Mouse (Mus musculus) thymus, adult 2 months (tissue): ENCODE data around the gene Tmem267. TPM values are rescaled to one million over a fixed set of nuclear protein-coding genes. Genes with fewer than 3 reads are reported as not detected.

Source experiments
- DNase-seq: peaks from one replicate; pipeline ENCODE4 v3.0.0; 2021
- H3K27ac ChIP-seq: fragments of 200-500 bp; 2 replicates; pipeline ENCODE4 v1.5.1; 2012; ENCODE audit warnings: low read length, control low read depth; ENCODE audit not compliant: control insufficient read depth, insufficient read depth
- H3K27me3 ChIP-seq: fragments of 200-500 bp; 2 replicates; pipeline ENCODE4 v1.6.1; 2012; ENCODE audit warnings: mild to moderate bottlenecking, low read length, moderate library complexity, mixed read lengths; ENCODE audit not compliant: control insufficient read depth, insufficient read depth
- H3K36me3 ChIP-seq: fragments of 200-500 bp; 2 replicates; pipeline ENCODE4 v1.6.1; 2012; ENCODE audit warnings: mild to moderate bottlenecking, low read length, moderate library complexity; ENCODE audit not compliant: control insufficient read depth, insufficient read depth
- H3K4me1 ChIP-seq: fragments of 200-500 bp; replicated peaks from 2 replicates; pipeline ENCODE4 v1.6.1; 2012; ENCODE audit warnings: low read length; ENCODE audit not compliant: control insufficient read depth, insufficient read depth
- H3K4me3 ChIP-seq: fragments of 200-500 bp; 2 replicates; pipeline ENCODE4 v1.5.1; 2012; ENCODE audit warnings: mild to moderate bottlenecking, low read length, control low read depth, moderate library complexity; ENCODE audit not compliant: control insufficient read depth, insufficient read depth
- CTCF ChIP-seq: fragments of 200-500 bp; IDR thresholded peaks from 2 replicates; pipeline ENCODE4 v1.5.1; 2012; ENCODE audit warnings: mild to moderate bottlenecking, control low read depth, low read length, moderate library complexity, borderline replicate concordance; ENCODE audit not compliant: control insufficient read depth, poor library complexity, insufficient read depth; ENCODE audit errors: extremely low read depth
- POLR2A ChIP-seq: fragments of 200-500 bp; IDR thresholded peaks from 2 replicates; pipeline ENCODE4 v1.6.1; 2012; ENCODE audit warnings: mild to moderate bottlenecking, low read length, control low read depth, moderate library complexity; ENCODE audit not compliant: control insufficient read depth, poor library complexity, insufficient read depth; ENCODE audit errors: extremely low read depth
- WGBS: fragments of 180-500 bp; shearing (Covaris S2); methylation state at CpG from one replicate; pipeline ENCODE4 v1.1.7; 2018; 5-methylcytosine and 5-hydroxymethylcytosine counted together
- polyA plus RNA-seq: library from polyadenylated mRNA; depleted of rRNA; stranded (reverse); fragments of >200 nt; gene quantifications from 2 replicates; pipeline ENCODE4 v1.2.3, GENCODE M21; 2012

The Tmem267 gene
- polyA plus RNA-seq, 1 experiment = 10.4 TPM

DNA sequence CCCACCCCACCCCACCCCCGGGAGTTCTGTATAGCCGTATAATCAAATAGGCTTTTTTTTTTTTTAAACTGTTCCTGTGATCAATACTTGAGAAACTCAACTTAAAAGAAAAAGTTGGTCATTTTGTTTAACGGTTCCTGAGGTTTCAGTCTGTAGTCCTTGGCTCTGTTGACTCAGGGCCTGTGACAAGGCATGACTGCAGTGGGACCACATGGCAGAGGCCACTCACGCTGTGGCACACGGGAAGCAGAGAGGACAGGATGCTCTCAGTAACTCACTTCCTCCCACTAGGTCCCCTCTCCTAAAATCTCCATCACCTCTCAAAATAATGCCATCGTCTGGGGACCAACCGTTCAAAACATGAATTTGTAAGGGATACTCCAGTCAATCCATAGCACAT is 153.3 kb downstream of the Tmem267 start:
- Histone ChIP-seq H3K27ac (no peak overlapping the region), H3K4me1 (no peaks in the 10 kb centered on the region)

DNA sequence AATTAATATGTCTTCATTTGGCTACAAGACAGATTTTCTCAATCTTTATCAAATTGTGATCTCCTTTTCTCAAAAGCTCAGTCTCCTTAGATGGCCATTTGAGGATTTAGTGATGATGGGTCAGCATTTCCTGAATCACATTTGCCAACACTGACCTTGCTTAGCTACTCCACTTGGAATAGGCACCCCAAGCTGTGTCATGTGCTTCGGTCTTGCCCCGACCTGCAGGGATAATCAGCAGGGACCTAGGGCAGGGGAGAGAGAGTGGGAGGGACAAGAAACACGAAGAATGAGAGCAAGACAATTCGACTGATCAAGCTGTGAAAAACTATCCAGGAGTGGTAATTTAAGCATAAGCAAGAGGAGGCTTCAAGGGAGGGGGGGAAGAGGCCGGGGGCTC is 156.9 kb downstream of the Tmem267 start:
- DNase-seq = no peak
- WGBS = 77% methylated on average over 5 of the region's 5 CpGs
- Histone ChIP-seq H3K4me1 (0 out of 2 replicates have a peak, but pooled peaks cover 5% of the 10 kb centered on the region), H3K36me3 (no peaks in the 10 kb centered on the region), H3K27me3 (no peaks in the 10 kb centered on the region), H3K4me3 (no peak overlapping the region), H3K27ac (no peak overlapping the region)
- TF ChIP-seq POLR2A (no peak), CTCF (no peak)

More for the DNA sequence above, 153.3 kb downstream of the Tmem267 start:
- TF ChIP-seq CTCF = no peak
- no peak for TF ChIP-seq POLR2A
- no peaks in the 10 kb centered on the region for H3K27me3 ChIP-seq
- DNase-seq = no peak
- 77% methylated on average over 7 of the region's 7 CpGs for WGBS
- no peaks in the 10 kb centered on the region for H3K36me3 ChIP-seq
- no peak overlapping the region for H3K4me3 ChIP-seq

- no peak overlapping the region for H3K27ac ChIP-seq
- H3K4me1 ChIP-seq = 0 out of 2 replicates have a peak, but pooled peaks cover 5% of the 10 kb centered on the region
- no peaks in the 10 kb centered on the region for H3K36me3 ChIP-seq
- H3K4me3 ChIP-seq = no peak overlapping the region
- H3K27me3 ChIP-seq = no peaks in the 10 kb centered on the region
- 98% methylated on average over 1 of the region's 1 CpGs for WGBS
- TF ChIP-seq CTCF = no peak
- no peak for TF ChIP-seq POLR2A
- DNase-seq = no peak
These were observed 158.7 kb downstream of the Tmem267 start for GRCm38 (mm10) chr13:119646511-119646910.

DNA sequence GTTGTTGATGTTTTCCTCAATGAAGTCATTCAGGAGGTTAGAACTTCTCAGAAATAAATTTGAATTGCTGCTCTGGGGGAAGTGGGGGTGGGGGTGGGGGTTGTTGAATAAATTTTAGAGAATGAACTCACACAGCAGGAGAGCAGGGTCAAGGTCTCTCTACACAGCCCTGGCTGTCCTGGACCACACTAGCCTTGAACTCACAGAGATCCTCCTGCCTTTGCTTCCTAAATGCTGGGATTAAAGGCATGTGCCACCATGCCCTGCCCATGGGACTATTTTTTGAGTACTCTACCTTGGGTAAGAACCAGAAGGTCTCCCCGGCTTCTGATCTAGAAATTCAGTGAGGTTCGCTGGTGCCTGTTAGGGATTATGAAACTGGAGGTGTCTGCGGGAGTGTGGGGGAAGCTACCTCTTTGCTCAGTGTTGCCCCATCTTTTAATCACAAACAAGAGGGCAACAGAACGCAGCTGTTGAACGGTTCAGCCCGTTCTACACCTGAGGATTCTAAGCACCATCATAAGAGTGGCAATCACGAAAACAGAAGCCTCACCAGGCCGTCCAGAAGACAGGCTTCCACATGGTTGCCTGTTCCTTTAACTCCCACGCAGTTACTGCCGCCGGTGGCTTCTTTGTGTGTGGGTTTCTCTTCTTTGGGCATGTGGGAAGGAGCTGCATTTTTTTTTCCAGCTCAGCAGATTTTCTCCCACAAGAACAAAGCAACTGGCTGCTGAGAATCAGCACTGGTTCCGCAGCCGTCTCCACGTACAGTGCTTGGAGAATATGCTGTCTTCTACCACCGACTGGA is 161.3 kb downstream of the Tmem267 start:
- DNase-seq = no peak
- TF ChIP-seq POLR2A (no peak), CTCF (no peak)
- 0 out of 2 replicates have a peak, but pooled peaks cover 5% of the 10 kb centered on the region for H3K4me1 ChIP-seq
- 38% methylated on average over 15 of the region's 15 CpGs for WGBS
- no peak overlapping the region for H3K27ac ChIP-seq
- H3K27me3 ChIP-seq = no peaks in the 10 kb centered on the region
- no peaks in the 10 kb centered on the region for H3K36me3 ChIP-seq
- H3K4me3 ChIP-seq = no peak overlapping the region

DNA sequence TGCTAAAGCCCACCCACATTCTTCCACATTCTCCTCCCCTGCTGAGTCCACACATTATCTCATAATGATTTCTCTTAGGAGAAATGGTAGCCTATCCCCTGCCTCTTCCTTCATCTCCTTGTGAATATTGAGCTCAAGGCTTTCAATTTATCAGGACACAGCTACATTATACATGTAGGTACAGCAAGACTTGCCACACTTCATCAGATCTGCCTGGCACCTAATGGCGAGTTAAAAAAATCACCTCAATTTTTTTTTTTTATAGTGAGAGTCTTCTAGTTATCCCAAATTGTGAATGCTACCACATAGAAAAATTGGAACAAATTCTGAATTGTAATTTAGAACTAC is 161.8 kb downstream of the Tmem267 start:
- WGBS = 86% methylated on average over 1 of the region's 1 CpGs
- Histone ChIP-seq H3K27me3 (no peaks in the 10 kb centered on the region), H3K4me3 (no peak overlapping the region), H3K36me3 (no peaks in the 10 kb centered on the region), H3K4me1 (0 out of 2 replicates have a peak, but pooled peaks cover 5% of the 10 kb centered on the region), H3K27ac (no peak overlapping the region)
- TF ChIP-seq POLR2A (no peak), CTCF (no peak)
- DNase-seq = no peak

DNA sequence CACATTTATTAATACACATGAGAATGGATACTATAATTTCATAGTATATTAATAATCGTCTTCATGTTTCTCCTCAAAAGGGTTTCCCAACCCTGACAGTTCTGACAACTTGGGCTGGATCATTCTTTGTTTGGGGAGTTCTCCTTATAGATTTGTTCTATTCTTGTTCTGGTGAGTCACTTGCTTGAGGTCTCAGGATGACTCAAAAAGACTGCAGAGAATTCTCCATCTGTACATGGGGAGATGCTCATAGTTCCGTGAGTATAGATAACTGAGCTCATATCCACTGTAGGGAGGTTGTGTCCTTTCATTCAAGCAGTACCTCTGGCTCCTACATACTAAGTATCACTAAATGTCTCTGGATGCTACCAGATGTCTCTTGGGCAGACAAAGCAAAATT is 166.9 kb downstream of the Tmem267 start:
- WGBS = 95% methylated on average over 2 of the region's 2 CpGs
- no peaks in the 10 kb centered on the region for H3K36me3 ChIP-seq
- H3K27ac ChIP-seq = no peak overlapping the region
- H3K4me1 ChIP-seq = no peaks in the 10 kb centered on the region
- TF ChIP-seq CTCF (no peak), POLR2A (no peak)
- H3K4me3 ChIP-seq = no peak overlapping the region
- H3K27me3 ChIP-seq = no peaks in the 10 kb centered on the region
- no peak for DNase-seq

- WGBS = 94% methylated on average over 2 of the region's 2 CpGs
- Histone ChIP-seq H3K36me3 (no peaks in the 10 kb centered on the region), H3K4me3 (no peak overlapping the region), H3K27ac (no peak overlapping the region), H3K27me3 (no peaks in the 10 kb centered on the region), H3K4me1 (no peaks in the 10 kb centered on the region)
- TF ChIP-seq CTCF (no peak), POLR2A (no peak)
- no peak for DNase-seq
These were observed 168.4 kb downstream of the Tmem267 start for GRCm38 (mm10) chr13:119656246-119656645.
